Mouse (Mus musculus) intestine, embryonic 16.5 days (tissue): ENCODE results near the gene Prr23a1. TPM values are rescaled to one million over a fixed set of nuclear protein-coding genes. Genes with fewer than 3 reads are reported as not detected.

Experiments
- polyA plus RNA-seq: library from polyadenylated mRNA; unstranded; fragments of >200 nt; fragmentation: Nextera tagmentation; extraction: Ambion mirVana; gene quantifications from 2 replicates; pipeline ENCODE4 v1.2.1, GENCODE M21; 2015

The Prr23a1 gene
- polyA plus RNA-seq, 1 experiment from 2014 or later = not detected

Other genes with a start within 250 kb of the Prr23a1 start
- gene Mrps22, start 240.8 kb upstream of the Prr23a1 start, polyA plus RNA-seq = 64.7 and 68.7 TPM in 2 replicates
- gene Prr23a2, start 14.0 kb downstream of the Prr23a1 start, polyA plus RNA-seq = not detected in 2 replicates
- gene Prr23a3, start 22.3 kb downstream of the Prr23a1 start, polyA plus RNA-seq = not detected in 2 replicates
- not detected in 2 replicates for gene 7420426K07Rik, start 60.6 kb downstream of the Prr23a1 start, polyA plus RNA-seq
- gene Foxl2, start 112.8 kb downstream of the Prr23a1 start, polyA plus RNA-seq = not detected in 2 replicates
- gene Faim, start 143.9 kb downstream of the Prr23a1 start, polyA plus RNA-seq = 34.5 and 36.9 TPM in 2 replicates
- gene Gm1123, start 193.2 kb downstream of the Prr23a1 start, polyA plus RNA-seq = 33.1 and 39.2 TPM in 2 replicates